Mouse (Mus musculus) neural tube, embryonic 12.5 days (tissue): ENCODE results near the gene Nectin2. TPM values are rescaled to one million over a fixed set of nuclear protein-coding genes. Genes with fewer than 3 reads are reported as not detected.
A peak's percentile ranks its signal among the peaks of the same experiment; 100 is the strongest.

ENCODE experiments used
- ATAC-seq: fragments of 200-750 bp; cut with Nextera tagmentation; 2 replicates; pipeline ENCODE4 v1.8.0; 2017; ENCODE audit warnings: low read depth, mild to moderate bottlenecking, moderate TSS enrichment, moderate library complexity; ENCODE audit not compliant: low FRiP score
- H3K27ac ChIP-seq: fragments of 300-500 bp; sonication (generic); 2 replicates; pipeline ENCODE4 v1.5.1; 2016
- H3K27me3 ChIP-seq: fragments of 300-500 bp; sonication (generic); replicated peaks from 2 replicates; pipeline ENCODE4 v1.6.1; 2016; ENCODE audit warnings: mild to moderate bottlenecking
- H3K36me3 ChIP-seq: fragments of 300-500 bp; sonication (generic); 2 replicates; pipeline ENCODE4 v1.6.1; 2016; ENCODE audit warnings: mild to moderate bottlenecking
- H3K4me1 ChIP-seq: fragments of 300-500 bp; sonication (generic); 2 replicates; pipeline ENCODE4 v1.6.1; 2016
- H3K4me2 ChIP-seq: fragments of 300-500 bp; sonication (generic); replicated peaks from 2 replicates; pipeline ENCODE4 v1.6.1; 2016; ENCODE audit warnings: mild to moderate bottlenecking
- H3K4me3 ChIP-seq: fragments of 300-500 bp; sonication (generic); 2 replicates; pipeline ENCODE4 v1.5.1; 2016
- H3K9ac ChIP-seq: fragments of 300-500 bp; sonication (generic); 2 replicates; pipeline ENCODE4 v1.6.1; 2016; ENCODE audit warnings: mild to moderate bottlenecking
- H3K9me3 ChIP-seq: fragments of 300-500 bp; sonication (generic); 2 replicates; pipeline ENCODE4 v1.6.1; 2016; ENCODE audit warnings: mild to moderate bottlenecking
- WGBS: fragments of 180-500 bp; shearing (Covaris S2); methylation state at CpG from one replicate; pipeline ENCODE4 v1.1.7; 2016; 5-methylcytosine and 5-hydroxymethylcytosine counted together
- polyA plus RNA-seq: library from polyadenylated mRNA; unstranded; fragments of >200 nt; fragmentation: Nextera tagmentation; extraction: Ambion mirVana; gene quantifications from 2 replicates; pipeline ENCODE4 v1.2.1, GENCODE M21; 2016

Gene Nectin2
- polyA plus RNA-seq, 1 experiment from 2014 or later = 63.5 TPM

DNA sequence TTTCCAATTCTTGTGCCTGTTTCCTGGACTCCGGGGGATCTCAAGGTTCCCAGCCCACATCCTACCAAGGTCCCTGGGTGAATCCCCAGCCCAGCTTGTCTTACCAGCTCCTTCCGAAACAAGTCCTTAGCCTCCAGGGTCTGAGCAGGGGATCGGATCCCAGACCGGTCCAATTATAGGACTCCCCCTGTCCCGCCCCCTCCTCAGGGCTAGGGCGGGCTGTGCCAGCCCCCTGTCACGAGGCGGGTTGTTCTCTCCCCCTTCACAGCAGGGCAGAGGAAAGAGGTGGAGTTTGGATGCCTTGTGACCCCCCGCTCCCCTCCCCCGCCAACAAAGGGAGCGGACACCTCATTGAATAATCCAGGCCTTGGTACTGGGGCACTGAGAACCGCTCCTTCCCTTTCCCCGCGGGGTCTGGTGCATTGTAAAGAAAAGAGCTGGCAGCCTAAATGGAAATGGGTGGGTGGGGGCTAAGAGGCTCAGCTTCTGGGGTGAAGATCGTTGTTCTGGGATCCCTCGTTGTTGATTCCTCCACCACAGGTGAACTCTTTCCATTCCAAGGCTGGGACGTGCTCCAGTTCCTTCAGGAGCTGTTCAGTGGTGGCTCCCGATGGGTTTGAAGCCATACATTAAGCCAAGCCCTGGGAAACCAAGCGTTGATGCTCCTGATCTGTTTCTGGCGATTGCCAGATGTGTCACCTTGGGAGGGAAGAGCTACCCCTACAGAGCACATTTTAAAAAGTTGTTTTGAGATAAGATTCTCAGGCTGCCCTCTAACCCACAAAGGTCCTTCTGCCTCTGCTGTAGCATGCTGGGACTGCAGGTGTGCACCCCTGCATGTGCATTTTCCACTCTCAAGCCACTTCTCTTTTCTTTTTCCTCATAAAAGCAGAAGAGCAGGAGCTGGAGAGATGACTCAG lies 51.1 kb downstream of the Nectin2 start, which contains the start of gene Apoe:
Gene Apoe (minus strand): TSS at position 282 of the 920 bp plus-strand sequence.
- H3K9me3 ChIP-seq = peaks cover 9% of the 10 kb centered on the region; the same call in 1 of the 2 replicates
- H3K9ac ChIP-seq = peak within 1 kb of the TSS; percentile 47
- H3K27ac ChIP-seq = no peak within 1 kb of the TSS
- no peaks in the 10 kb centered on the region for H3K27me3 ChIP-seq
- H3K4me2 ChIP-seq = peak within 1 kb of the TSS; percentile 63
- peak within 1 kb of the TSS; percentile 23 for H3K4me3 ChIP-seq
- WGBS = 1% methylated on average over 20 of the region's 20 CpGs
- peaks cover 13% of the 10 kb centered on the region for H3K4me1 ChIP-seq
- ATAC-seq = peak; percentile 53
- H3K36me3 ChIP-seq = peaks cover 28% of the 10 kb centered on the region

DNA sequence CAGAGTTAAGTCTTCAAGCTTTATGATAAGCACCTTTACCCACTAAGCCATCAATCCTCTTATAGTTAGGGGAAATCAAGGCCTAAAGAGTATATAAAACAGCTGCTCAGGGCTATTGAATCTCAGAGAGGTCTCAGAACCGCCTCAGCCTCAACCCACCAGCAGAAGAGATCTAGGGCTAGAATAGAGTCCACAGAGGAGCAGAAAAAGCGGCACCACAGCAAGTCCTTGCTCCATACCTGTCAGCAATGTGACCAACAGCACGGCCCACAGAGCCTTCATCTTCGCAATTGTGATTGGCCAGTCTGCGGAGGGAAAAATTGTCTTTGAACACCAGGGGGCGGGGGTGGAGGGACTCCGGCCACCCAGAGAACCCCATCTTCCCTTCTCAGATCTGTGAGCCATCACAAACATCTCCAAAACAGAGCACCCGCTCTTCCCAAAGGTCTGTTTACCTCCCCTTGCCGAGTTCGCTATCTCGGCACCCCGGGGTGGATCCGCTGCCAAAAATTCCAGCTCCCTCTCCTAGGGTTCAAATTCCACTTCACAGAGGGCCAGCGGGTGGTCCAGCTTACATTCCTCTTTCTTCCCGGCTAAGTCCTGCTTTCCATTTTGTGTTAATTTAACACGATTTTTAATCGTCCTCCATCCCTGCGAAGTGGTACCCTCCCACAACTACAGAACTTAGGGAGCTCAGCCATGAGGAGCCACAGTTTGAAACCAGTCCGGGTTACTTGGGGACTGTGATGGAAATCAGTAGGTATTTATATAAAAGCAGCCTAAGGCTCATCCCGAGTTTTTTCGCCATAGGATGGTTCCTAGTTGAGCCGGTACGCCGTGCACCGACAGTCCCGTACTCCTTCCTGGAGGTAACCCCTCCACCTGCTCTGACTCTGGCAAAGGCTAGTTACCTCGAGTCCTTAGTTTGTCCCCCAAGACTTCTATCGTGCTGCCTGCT lies 52.1 kb downstream of the Nectin2 start:
- WGBS = 3% methylated on average over 28 of the region's 28 CpGs
- H3K36me3 ChIP-seq = peaks cover 25% of the 10 kb centered on the region
- H3K27me3 ChIP-seq = no peaks in the 10 kb centered on the region
- H3K9ac ChIP-seq = 0 out of 2 replicates have a peak overlapping the region, but pooled peaks have one; percentile 47
- H3K4me2 ChIP-seq = peak overlapping the region; percentile 63
- H3K4me3 ChIP-seq = peak overlapping the region; percentile 23
- ATAC-seq = no peak
- no peak overlapping the region for H3K27ac ChIP-seq
- H3K9me3 ChIP-seq = peaks cover 9% of the 10 kb centered on the region; the same call in 1 of the 2 replicates
- H3K4me1 ChIP-seq = peaks cover 17% of the 10 kb centered on the region

- Histone ChIP-seq H3K4me2 (no peak overlapping the region), H3K9me3 (peaks cover 9% of the 10 kb centered on the region; the same call in 1 of the 2 replicates), H3K9ac (no peak overlapping the region), H3K4me3 (no peak overlapping the region), H3K27ac (no peak overlapping the region), H3K4me1 (peaks cover 20% of the 10 kb centered on the region), H3K27me3 (no peaks in the 10 kb centered on the region), H3K36me3 (peaks cover 7% of the 10 kb centered on the region)
- 95% methylated on average over 34 of the region's 34 CpGs for WGBS
- ATAC-seq = no peak
Observed at GRCm38 (mm10) chr7:19696336-19696873, 53.9 kb downstream of the Nectin2 start.

DNA sequence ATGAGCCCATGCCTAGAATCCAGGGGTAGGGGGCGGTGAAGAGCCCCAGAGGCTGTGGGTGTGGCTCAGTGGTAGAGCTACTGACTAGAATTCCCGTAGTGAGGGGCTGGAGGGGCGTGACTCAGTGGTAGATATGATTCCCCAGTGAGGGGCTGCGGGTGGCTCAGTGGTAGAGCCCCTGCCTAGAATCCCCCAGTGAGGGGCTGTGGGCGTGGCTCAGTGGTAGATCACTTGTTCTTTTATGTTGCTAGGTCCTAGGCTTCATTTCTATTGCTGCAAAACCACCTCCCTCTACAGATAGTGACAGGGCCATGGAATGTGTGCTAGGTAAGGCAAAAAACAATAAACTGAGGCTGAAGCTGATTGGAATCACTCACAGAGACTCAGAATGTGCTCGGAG lies 54.4 kb downstream of the Nectin2 start:
- H3K4me1 ChIP-seq = peaks cover 20% of the 10 kb centered on the region
- 88% methylated on average over 6 of the region's 6 CpGs for WGBS
- peaks cover 6% of the 10 kb centered on the region for H3K36me3 ChIP-seq
- H3K9ac ChIP-seq = no peak overlapping the region
- no peak overlapping the region for H3K4me3 ChIP-seq
- peaks cover 9% of the 10 kb centered on the region; the same call in 1 of the 2 replicates for H3K9me3 ChIP-seq
- H3K27me3 ChIP-seq = no peaks in the 10 kb centered on the region
- H3K27ac ChIP-seq = no peak overlapping the region
- no peak overlapping the region for H3K4me2 ChIP-seq
- no peak for ATAC-seq

- Histone ChIP-seq H3K27ac (no peak overlapping the region), H3K9me3 (peaks cover 9% of the 10 kb centered on the region; the same call in 1 of the 2 replicates), H3K4me3 (no peak overlapping the region), H3K27me3 (no peaks in the 10 kb centered on the region), H3K4me1 (peaks cover 20% of the 10 kb centered on the region), H3K4me2 (no peak overlapping the region), H3K36me3 (peaks cover 6% of the 10 kb centered on the region), H3K9ac (no peak overlapping the region)
- WGBS = 67% methylated on average over 8 of the region's 8 CpGs
- no peak for ATAC-seq
Observed at GRCm38 (mm10) chr7:19695213-19695594, 55.1 kb downstream of the Nectin2 start.

- H3K27me3 ChIP-seq = no peaks in the 10 kb centered on the region
- no peak overlapping the region for H3K4me3 ChIP-seq
- no peak overlapping the region for H3K27ac ChIP-seq
- peaks cover 20% of the 10 kb centered on the region for H3K4me1 ChIP-seq
- 86% methylated on average over 10 of the region's 10 CpGs for WGBS
- no peak overlapping the region for H3K9ac ChIP-seq
- no peak overlapping the region for H3K4me2 ChIP-seq
- H3K36me3 ChIP-seq = peaks cover 6% of the 10 kb centered on the region
- no peak for ATAC-seq
- peaks cover 9% of the 10 kb centered on the region; the same call in 1 of the 2 replicates for H3K9me3 ChIP-seq
Observed at GRCm38 (mm10) chr7:19694336-19695212, 55.7 kb downstream of the Nectin2 start.

DNA sequence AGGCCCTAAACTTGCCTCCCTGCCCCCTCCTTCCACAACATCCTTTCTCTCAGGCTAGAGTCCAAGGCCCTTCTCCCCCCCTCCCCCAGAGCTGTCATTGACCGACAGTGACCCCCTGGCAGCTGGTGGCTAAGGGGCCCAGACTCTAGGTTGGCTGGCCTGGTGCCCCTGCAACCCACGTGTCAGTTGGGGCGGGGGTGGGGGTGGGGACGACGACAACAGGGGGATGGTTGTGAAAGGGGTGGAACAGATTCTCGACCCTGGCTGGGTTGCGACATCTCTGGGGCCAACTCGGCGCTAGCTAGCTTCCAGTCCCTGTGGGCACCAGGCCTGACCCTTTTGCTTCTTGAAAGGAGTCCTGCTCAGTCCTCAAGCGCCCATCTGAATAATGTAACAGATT lies 56.9 kb downstream of the Nectin2 start:
- Histone ChIP-seq H3K4me2 (no peak overlapping the region), H3K4me3 (no peak overlapping the region), H3K4me1 (peaks cover 8% of the 10 kb centered on the region), H3K27me3 (no peaks in the 10 kb centered on the region), H3K9ac (no peak overlapping the region), H3K27ac (no peak overlapping the region), H3K9me3 (peaks cover 9% of the 10 kb centered on the region; the same call in 1 of the 2 replicates), H3K36me3 (peaks cover 6% of the 10 kb centered on the region)
- WGBS = 21% methylated on average over 10 of the region's 10 CpGs
- ATAC-seq = no peak

- no peak for ATAC-seq
- Histone ChIP-seq H3K27me3 (no peaks in the 10 kb centered on the region), H3K4me2 (no peak within 1 kb of the TSS), H3K36me3 (peaks cover 6% of the 10 kb centered on the region), H3K9me3 (peaks cover 9% of the 10 kb centered on the region; the same call in 1 of the 2 replicates), H3K4me3 (no peak within 1 kb of the TSS), H3K4me1 (peaks cover 7% of the 10 kb centered on the region), H3K27ac (no peak within 1 kb of the TSS), H3K9ac (no peak within 1 kb of the TSS)
- WGBS = 46% methylated on average over 28 of the region's 28 CpGs
Observed at GRCm38 (mm10) chr7:19691873-19692865, 58.1 kb downstream of the Nectin2 start, which contains the start of gene Apoc1. Gene Apoc1 (minus strand): TSS chr7:19692660.

- no peak overlapping the region for H3K4me3 ChIP-seq
- no peak overlapping the region for H3K27ac ChIP-seq
- H3K9ac ChIP-seq = no peak overlapping the region
- no peaks in the 10 kb centered on the region for H3K27me3 ChIP-seq
- peaks cover 7% of the 10 kb centered on the region for H3K4me1 ChIP-seq
- WGBS = 77% methylated on average over 6 of the region's 6 CpGs
- no peak for ATAC-seq
- H3K36me3 ChIP-seq = peaks cover 2% of the 10 kb centered on the region
- H3K4me2 ChIP-seq = no peak overlapping the region
- peaks cover 5% of the 10 kb centered on the region; the same call in 1 of the 2 replicates for H3K9me3 ChIP-seq
Observed at GRCm38 (mm10) chr7:19691434-19691833, 58.8 kb downstream of the Nectin2 start.

DNA sequence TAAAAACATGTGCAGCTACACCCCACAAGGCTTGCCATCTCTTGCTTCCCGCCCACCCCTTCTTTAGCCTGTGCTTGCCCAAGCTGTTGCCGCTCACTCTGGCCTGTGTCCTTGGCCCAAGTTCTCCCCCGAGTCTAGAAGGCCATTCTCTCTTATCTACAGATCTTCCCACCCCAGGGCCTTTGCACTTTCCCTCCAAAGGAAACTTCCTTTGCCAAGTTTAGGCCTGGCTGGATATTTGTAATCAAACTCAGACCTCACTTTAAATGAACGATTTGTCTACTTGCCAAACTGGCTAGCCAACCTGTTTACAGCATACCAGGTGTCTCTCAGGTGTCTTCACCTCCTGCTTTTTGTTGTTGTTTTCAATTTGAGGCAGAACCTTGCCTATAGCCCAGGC lies 59.4 kb downstream of the Nectin2 start:
- no peaks in the 10 kb centered on the region for H3K36me3 ChIP-seq
- 89% methylated on average over 4 of the region's 4 CpGs for WGBS
- no peak overlapping the region for H3K4me3 ChIP-seq
- no peaks in the 10 kb centered on the region for H3K9me3 ChIP-seq
- H3K9ac ChIP-seq = no peak overlapping the region
- H3K27ac ChIP-seq = no peak overlapping the region
- no peaks in the 10 kb centered on the region for H3K27me3 ChIP-seq
- peaks cover 7% of the 10 kb centered on the region for H3K4me1 ChIP-seq
- ATAC-seq = no peak
- no peak overlapping the region for H3K4me2 ChIP-seq
